Mouse (Mus musculus) heart, postnatal 0 days (tissue): Measurements from ENCODE around the gene Hyal3.

Experiments
- CTCF ChIP-seq: IDR thresholded peaks from 2 replicates; pipeline ENCODE4 v1.5.1; 2016; ENCODE audit warnings: antibody characterized with exemption, control low read depth, low read depth
- EP300 ChIP-seq: IDR thresholded peaks from 2 replicates; pipeline ENCODE4 v1.6.1; 2016; ENCODE audit warnings: antibody characterized with exemption, low read depth

- no peak for TF ChIP-seq CTCF
- no peak for TF ChIP-seq EP300
These were observed 51.9 kb downstream of the Hyal3 start for GRCm38 (mm10) chr9:107632478-107632877.
